Mouse (Mus musculus) hindbrain, embryonic 12.5 days (tissue): ENCODE results near the gene Alk. TPM values are rescaled to one million over a fixed set of nuclear protein-coding genes. Genes with fewer than 3 reads are reported as not detected.

Experiments used
- ATAC-seq: fragments of 200-750 bp; cut with Nextera tagmentation; 2 replicates; pipeline ENCODE4 v1.8.0; 2017; ENCODE audit warnings: moderate TSS enrichment; ENCODE audit not compliant: low FRiP score
- H3K27ac ChIP-seq: fragments of 300-500 bp; sonication (generic); 2 replicates; pipeline ENCODE4 v1.5.1; 2016; ENCODE audit warnings: mild to moderate bottlenecking
- H3K27me3 ChIP-seq: fragments of 300-500 bp; sonication (generic); 2 replicates; pipeline ENCODE4 v1.6.1; 2016; ENCODE audit warnings: mild to moderate bottlenecking
- H3K36me3 ChIP-seq: fragments of 300-500 bp; sonication (generic); 2 replicates; pipeline ENCODE4 v1.6.1; 2016; ENCODE audit warnings: mild to moderate bottlenecking
- H3K4me1 ChIP-seq: fragments of 300-500 bp; sonication (generic); 2 replicates; pipeline ENCODE4 v1.6.1; 2016
- H3K4me2 ChIP-seq: fragments of 300-500 bp; sonication (generic); replicated peaks from 2 replicates; pipeline ENCODE4 v1.6.1; 2016; ENCODE audit warnings: mild to moderate bottlenecking
- H3K4me3 ChIP-seq: fragments of 300-500 bp; sonication (generic); 2 replicates; pipeline ENCODE4 v1.5.1; 2016; ENCODE audit warnings: mild to moderate bottlenecking
- H3K9ac ChIP-seq: fragments of 300-500 bp; sonication (generic); 2 replicates; pipeline ENCODE4 v1.6.1; 2016; ENCODE audit warnings: mild to moderate bottlenecking, moderate library complexity
- H3K9me3 ChIP-seq: fragments of 300-500 bp; sonication (generic); replicated peaks from 2 replicates; pipeline ENCODE4 v1.6.1; 2016; ENCODE audit warnings: mild to moderate bottlenecking
- WGBS: fragments of 180-500 bp; shearing (Covaris S2); methylation state at CpG from one replicate; pipeline ENCODE4 v1.1.7; 2016; 5-methylcytosine and 5-hydroxymethylcytosine counted together
- polyA plus RNA-seq: library from polyadenylated mRNA; unstranded; fragments of >200 nt; fragmentation: Nextera tagmentation; extraction: Ambion mirVana; gene quantifications from 2 replicates; pipeline ENCODE4 v1.2.1, GENCODE M21; 2016

Alk gene
- polyA plus RNA-seq, 1 experiment from 2014 or later: 2.2 TPM

DNA sequence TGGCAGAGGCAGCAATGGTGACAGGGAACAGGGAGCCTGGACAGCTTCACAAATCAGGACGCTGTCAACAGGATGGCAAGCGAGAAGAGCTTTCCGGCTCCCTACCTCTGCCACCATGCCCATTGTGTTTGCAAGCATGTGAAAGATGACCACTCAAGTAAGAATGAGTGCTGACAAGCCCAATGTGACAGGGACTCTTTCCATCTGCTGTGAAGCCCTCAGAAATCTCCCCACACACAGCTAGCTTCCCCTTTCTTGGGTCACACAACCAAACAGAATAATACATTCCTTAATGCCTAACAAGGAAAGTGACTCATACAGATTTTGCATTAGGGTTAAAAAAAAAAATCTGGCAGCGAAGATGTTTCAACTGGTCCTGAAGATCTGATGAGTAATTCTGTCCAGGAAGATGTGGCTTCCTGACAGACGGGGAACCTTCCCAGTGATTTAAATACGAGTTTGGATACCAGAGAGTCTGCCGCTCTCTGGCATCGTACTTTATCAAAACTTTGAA, 329.0 kb downstream of the Alk start:
- H3K9ac ChIP-seq: no peak overlapping the region
- H3K4me2 ChIP-seq: no peak overlapping the region
- WGBS: 87% methylated on average over 8 of the region's 8 CpGs
- no peak overlapping the region for H3K4me3 ChIP-seq
- no peaks in the 10 kb centered on the region for H3K4me1 ChIP-seq
- H3K9me3 ChIP-seq: peaks cover 4% of the 10 kb centered on the region; the same call in 1 of the 2 replicates
- no peaks in the 10 kb centered on the region for H3K36me3 ChIP-seq
- H3K27me3 ChIP-seq: no peaks in the 10 kb centered on the region
- no peak overlapping the region for H3K27ac ChIP-seq
- ATAC-seq: no peak

DNA sequence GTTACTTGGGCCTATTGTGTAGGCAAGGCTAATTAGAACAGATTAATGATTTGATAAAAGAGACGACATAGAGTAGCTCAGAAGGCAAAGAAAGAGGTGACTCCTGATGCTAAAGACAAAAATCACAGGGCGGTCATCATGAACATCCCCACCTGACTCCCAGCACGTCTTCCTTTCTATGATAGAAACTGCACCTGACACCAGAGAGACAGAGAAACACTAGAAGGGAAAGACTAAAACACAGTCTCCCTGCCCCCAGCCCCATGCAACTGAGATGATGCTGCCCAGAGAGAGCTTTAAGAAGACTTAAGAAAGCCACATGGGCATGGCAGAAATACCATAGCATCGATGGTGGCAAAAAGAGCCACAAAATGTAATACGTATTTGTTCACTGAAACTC, 330.2 kb downstream of the Alk start:
- no peak overlapping the region for H3K4me3 ChIP-seq
- H3K4me1 ChIP-seq: no peaks in the 10 kb centered on the region
- no peak overlapping the region for H3K9ac ChIP-seq
- no peaks in the 10 kb centered on the region for H3K27me3 ChIP-seq
- no peaks in the 10 kb centered on the region for H3K36me3 ChIP-seq
- 91% methylated on average over 5 of the region's 5 CpGs for WGBS
- H3K9me3 ChIP-seq: peaks cover 4% of the 10 kb centered on the region; the same call in 1 of the 2 replicates
- no peak overlapping the region for H3K27ac ChIP-seq
- no peak for ATAC-seq
- H3K4me2 ChIP-seq: no peak overlapping the region

DNA sequence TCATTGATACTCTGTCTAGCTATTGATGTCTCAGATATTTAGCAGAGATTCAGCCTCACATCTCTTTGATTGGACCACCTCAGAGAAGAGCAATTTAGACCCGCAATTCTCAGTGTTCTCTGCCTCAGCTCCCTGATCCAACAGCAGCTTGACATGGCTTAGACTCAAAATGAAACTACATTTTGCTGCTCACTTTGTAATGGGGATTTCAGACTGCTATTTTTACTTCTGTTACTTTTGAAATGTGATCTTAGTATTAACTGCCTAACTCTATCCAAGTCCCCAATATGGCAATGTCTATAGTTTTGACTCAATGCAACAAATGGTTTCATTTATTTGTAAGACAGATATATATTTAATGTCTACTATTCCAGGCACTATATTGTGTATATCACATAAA, 332.8 kb downstream of the Alk start:
- no peak overlapping the region for H3K27ac ChIP-seq
- no peaks in the 10 kb centered on the region for H3K36me3 ChIP-seq
- no peaks in the 10 kb centered on the region for H3K27me3 ChIP-seq
- H3K9ac ChIP-seq: no peak overlapping the region
- no peak overlapping the region for H3K4me2 ChIP-seq
- no peaks in the 10 kb centered on the region for H3K4me1 ChIP-seq
- H3K4me3 ChIP-seq: no peak overlapping the region
- WGBS: 95% methylated on average over 1 of the region's 1 CpGs
- no peaks in the 10 kb centered on the region for H3K9me3 ChIP-seq
- ATAC-seq: no peak

DNA sequence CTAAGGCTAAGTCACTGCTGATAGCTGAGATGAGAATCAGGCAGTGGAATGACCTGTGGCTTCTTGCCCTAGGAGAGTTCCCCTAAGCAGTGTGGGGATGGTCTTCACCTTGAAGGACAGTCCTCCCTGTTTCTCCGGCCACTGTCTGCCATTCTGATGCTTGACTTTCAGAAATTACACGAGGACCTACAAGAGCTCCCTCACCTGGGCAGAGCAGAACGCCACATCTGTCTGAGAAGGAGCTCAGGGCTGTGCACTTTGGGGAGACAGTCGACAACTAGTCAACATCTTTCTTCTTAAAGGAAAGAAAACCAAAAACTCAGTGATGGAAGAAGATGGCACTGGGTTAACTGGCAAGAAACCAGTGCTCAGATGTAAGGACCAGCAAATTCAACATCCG, 335.9 kb downstream of the Alk start:
- Histone ChIP-seq H3K4me1 (no peaks in the 10 kb centered on the region), H3K9ac (no peak overlapping the region), H3K4me3 (no peak overlapping the region), H3K36me3 (no peaks in the 10 kb centered on the region), H3K27me3 (no peaks in the 10 kb centered on the region), H3K27ac (no peak overlapping the region), H3K9me3 (no peaks in the 10 kb centered on the region), H3K4me2 (no peak overlapping the region)
- 79% methylated on average over 5 of the region's 5 CpGs for WGBS
- ATAC-seq: no peak

DNA sequence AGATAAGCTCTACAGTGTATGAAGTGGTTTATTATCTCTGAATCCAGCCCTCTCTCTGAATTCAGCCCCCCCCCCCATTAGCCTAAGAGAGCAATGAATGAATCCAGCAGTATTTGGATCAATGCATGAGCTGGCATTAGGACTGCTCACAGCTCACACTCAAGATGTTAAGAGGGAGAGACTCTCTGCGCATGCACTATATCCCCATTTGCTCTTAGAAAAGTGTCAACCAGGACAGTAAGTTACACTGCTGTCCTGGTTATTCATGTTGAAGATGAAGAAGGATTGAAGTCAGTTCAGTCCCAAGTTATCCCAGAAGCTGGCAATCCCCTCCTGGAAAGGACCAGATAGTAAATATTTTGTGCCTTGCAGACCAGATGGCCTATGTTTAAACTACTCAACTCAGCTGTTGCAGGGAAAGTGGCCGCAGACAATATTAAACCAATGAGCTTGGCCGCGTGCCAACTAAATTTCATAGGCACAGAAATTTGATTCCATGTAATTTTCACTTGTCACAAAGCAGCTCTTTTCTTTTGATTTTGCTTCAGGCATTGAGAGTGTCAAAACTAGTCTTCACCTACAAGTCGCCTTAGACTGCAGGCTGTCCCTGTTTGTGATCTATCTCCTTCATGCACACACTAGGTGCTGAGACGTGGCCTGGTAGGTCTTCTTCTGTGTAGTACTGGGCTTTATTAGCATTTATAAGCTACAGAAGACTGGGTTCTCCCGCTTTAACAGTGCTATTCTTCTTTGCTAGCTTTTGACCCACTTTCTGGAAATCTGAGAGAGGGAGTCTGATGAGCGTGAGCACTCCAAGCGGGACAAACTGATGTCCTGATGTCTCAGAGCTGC, 339.0 kb downstream of the Alk start:
- Histone ChIP-seq H3K4me2 (no peak overlapping the region), H3K36me3 (no peaks in the 10 kb centered on the region), H3K27ac (no peak overlapping the region), H3K4me3 (no peak overlapping the region), H3K9ac (no peak overlapping the region), H3K9me3 (no peaks in the 10 kb centered on the region), H3K4me1 (no peaks in the 10 kb centered on the region), H3K27me3 (no peaks in the 10 kb centered on the region)
- ATAC-seq: no peak
- 88% methylated on average over 9 of the region's 9 CpGs for WGBS

DNA sequence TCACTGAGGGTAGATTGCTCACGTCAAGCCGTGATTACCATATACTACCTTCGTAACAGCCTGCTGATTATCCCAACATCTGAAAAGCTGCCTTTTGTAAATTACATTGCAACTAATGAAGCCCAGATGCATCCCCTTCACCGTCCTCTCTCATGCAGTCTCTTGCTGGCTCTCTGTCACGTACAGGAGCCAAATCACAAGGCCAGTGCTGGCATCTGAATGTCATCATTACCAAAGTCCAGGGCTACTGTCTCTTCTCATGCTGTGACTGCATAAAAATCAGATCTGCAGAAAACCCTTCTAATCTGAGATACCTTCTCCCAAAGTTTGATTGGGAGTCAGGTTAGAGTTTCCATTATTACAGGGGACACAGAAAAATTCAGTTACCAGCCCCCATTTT, 351.0 kb downstream of the Alk start:
- no peaks in the 10 kb centered on the region for H3K27me3 ChIP-seq
- H3K9ac ChIP-seq: no peak overlapping the region
- no peaks in the 10 kb centered on the region for H3K36me3 ChIP-seq
- H3K9me3 ChIP-seq: no peaks in the 10 kb centered on the region
- 71% methylated on average over 5 of the region's 5 CpGs for WGBS
- H3K4me1 ChIP-seq: no peaks in the 10 kb centered on the region
- H3K4me2 ChIP-seq: no peak overlapping the region
- ATAC-seq: no peak
- no peak overlapping the region for H3K27ac ChIP-seq
- H3K4me3 ChIP-seq: no peak overlapping the region

DNA sequence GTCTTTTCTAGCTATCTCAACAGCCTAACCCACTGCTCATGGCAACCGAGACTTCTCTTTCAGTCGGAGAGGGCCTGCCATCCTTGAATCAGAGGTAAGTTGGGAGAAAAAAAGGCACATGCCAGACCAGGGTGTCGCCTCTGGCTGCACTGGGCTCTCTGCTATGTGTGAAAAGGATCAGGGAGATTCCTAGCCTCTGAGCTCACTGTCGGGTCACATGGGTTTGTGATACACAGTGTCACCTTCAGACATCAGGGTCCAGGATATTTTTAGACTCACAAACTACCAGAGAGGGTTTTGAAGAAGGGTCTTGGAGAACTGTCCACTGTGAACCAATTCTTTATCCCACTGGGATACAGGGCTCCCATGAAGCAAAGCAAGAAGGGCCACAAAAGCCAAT, 352.9 kb downstream of the Alk start:
- no peak overlapping the region for H3K4me3 ChIP-seq
- no peaks in the 10 kb centered on the region for H3K27me3 ChIP-seq
- H3K9ac ChIP-seq: no peak overlapping the region
- H3K36me3 ChIP-seq: no peaks in the 10 kb centered on the region
- no peaks in the 10 kb centered on the region for H3K4me1 ChIP-seq
- no peak overlapping the region for H3K4me2 ChIP-seq
- 83% methylated on average over 4 of the region's 4 CpGs for WGBS
- ATAC-seq: no peak
- no peaks in the 10 kb centered on the region for H3K9me3 ChIP-seq
- no peak overlapping the region for H3K27ac ChIP-seq

DNA sequence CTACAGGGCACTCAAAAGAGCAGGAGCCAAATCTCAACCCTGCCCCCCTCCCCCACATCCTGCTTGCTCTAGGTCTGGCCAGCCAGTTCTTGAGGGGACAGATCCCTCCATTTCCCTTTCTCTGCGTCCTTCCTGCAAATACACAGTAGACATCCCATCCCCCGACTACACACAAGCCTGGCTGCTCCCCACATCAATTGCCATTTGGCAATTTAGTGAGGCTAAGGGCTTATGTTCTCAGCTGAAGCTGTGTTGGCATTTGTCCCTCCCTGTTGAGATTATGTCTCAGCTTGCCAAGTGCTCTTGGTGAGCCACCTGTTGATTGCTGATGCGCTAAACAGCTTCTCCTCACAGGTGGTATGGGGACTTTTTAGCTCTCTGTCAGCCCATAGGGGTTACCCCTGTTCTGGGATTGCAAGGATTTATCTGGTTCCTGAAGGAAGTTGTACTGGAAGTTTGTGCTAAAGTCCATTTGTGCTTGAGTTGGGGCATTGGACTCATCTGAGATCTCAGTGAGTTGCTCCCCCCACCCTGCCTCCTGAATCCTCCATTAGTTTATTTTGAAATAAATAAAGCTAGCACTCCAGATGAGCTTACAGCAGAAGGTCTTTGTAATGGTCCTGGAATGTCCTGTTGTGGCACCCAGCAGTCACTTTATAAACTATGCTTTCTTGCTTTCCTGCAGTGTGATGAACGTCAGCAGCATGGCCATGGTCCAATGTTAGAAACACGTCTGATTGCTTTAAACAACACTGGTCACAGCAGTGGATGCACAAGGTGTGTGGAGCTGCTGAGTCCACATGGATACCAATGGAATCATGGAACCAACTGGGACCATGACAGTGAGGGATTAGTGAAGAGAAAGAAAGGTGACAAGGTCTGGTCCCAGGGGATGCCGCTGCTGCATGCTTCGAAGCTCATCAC, 353.7 kb downstream of the Alk start:
- no peaks in the 10 kb centered on the region for H3K36me3 ChIP-seq
- 74% methylated on average over 7 of the region's 7 CpGs for WGBS
- H3K4me2 ChIP-seq: no peak overlapping the region
- ATAC-seq: no peak
- no peak overlapping the region for H3K4me3 ChIP-seq
- H3K4me1 ChIP-seq: no peaks in the 10 kb centered on the region
- no peaks in the 10 kb centered on the region for H3K9me3 ChIP-seq
- H3K27me3 ChIP-seq: no peaks in the 10 kb centered on the region
- no peak overlapping the region for H3K27ac ChIP-seq
- H3K9ac ChIP-seq: no peak overlapping the region

DNA sequence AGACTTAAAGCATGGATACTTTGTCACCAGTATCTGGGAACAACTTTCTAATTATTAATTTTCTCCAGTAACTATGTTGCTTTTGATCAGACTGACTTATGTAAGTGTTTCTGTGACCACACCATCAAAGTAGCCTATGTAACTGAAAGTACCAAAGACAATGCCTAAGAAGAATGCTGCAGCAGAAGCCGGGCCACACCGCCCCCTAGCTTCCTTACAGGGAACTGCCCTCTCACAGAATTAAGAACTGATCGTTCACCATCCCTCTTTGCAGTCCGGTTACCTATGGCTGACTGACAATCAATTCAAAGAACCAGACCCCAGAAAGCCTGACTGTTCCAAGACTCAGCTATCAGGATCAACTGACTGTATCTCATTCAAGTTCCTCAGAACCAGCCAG, 362.4 kb downstream of the Alk start:
- Histone ChIP-seq H3K9me3 (0 out of 2 replicates have a peak, but pooled peaks cover 3% of the 10 kb centered on the region), H3K27me3 (no peaks in the 10 kb centered on the region; the same call in 1 of the 2 replicates), H3K36me3 (no peaks in the 10 kb centered on the region), H3K9ac (no peak overlapping the region), H3K27ac (no peak overlapping the region), H3K4me3 (no peak overlapping the region), H3K4me2 (no peak overlapping the region), H3K4me1 (no peaks in the 10 kb centered on the region)
- ATAC-seq: no peak
- 42% methylated on average over 4 of the region's 4 CpGs for WGBS

DNA sequence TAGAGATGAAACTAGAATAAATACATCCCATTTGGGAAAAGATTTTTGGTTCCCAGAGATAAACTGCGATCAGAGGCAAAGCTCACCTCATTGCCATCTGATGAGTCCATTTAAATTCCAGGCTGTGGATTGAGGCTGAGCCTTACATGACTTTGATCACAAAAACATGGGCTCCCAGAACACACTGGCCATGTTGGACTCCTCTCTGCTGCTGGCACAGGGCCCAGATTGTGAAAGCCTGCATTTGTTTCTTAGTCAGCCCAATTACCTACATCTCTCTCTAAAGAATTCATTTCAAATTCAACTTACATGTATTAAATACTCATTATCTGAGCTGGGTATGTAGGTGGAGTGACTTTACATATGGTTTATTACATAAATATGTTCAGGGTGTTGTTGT, 367.1 kb downstream of the Alk start:
- H3K9me3 ChIP-seq: 0 out of 2 replicates have a peak, but pooled peaks cover 3% of the 10 kb centered on the region
- no peak for ATAC-seq

DNA sequence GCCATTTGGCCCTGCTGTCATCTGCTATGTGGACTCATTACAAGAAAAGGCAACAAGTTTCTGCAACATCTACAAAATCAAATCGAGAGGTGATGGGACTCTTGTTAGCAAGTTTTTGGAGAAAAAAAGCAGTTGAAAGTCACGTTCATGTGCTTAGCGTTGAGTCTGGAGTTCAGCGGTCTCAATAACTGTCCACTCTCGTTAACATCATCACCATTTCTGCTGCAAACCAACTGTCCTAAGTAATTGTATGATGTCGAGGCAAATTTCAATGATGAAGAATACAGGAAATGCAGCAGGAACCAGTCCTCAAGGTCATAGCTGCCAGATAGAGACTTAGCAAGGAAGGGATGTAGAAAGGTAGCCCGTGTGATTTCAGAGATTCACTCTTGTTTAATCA, 373.5 kb downstream of the Alk start:
- Histone ChIP-seq H3K4me1 (no peaks in the 10 kb centered on the region), H3K4me3 (no peak overlapping the region), H3K27ac (no peak overlapping the region), H3K27me3 (no peaks in the 10 kb centered on the region), H3K9ac (no peak overlapping the region), H3K9me3 (no peaks in the 10 kb centered on the region), H3K36me3 (no peaks in the 10 kb centered on the region), H3K4me2 (no peak overlapping the region)
- WGBS: 89% methylated on average over 7 of the region's 7 CpGs
- no peak for ATAC-seq

More for the DNA sequence above, 367.1 kb downstream of the Alk start:
- no peak overlapping the region for H3K27ac ChIP-seq
- H3K9ac ChIP-seq: no peak overlapping the region
- no peaks in the 10 kb centered on the region for H3K36me3 ChIP-seq
- no peaks in the 10 kb centered on the region for H3K4me1 ChIP-seq
- H3K4me3 ChIP-seq: no peak overlapping the region
- H3K4me2 ChIP-seq: no peak overlapping the region
- WGBS: 92% methylated on average over 1 of the region's 1 CpGs
- H3K27me3 ChIP-seq: no peaks in the 10 kb centered on the region

DNA sequence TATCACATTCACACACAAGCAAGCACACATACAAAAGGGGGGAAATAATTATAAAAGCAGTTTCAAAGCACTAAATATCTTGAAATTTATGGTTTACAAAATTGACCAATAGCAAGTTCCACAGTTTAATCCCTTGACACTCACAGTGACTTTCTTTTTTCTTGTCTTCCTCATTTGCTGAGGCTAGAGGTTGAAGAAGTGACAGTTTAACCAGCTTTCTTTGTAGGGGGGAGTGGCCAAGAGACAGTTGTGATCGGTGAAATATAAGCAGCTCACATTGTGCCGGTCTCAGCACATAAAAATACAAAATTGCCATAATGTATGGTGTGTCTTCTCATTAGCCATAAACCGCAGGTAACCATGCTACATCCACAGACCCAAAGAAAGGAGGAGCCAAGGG, 385.6 kb downstream of the Alk start:
- WGBS: 87% methylated on average over 3 of the region's 3 CpGs
- Histone ChIP-seq H3K36me3 (no peaks in the 10 kb centered on the region), H3K9me3 (no peaks in the 10 kb centered on the region), H3K4me1 (no peaks in the 10 kb centered on the region), H3K9ac (no peak overlapping the region), H3K4me3 (no peak overlapping the region), H3K4me2 (no peak overlapping the region), H3K27me3 (no peaks in the 10 kb centered on the region), H3K27ac (no peak overlapping the region)
- no peak for ATAC-seq
